Mouse (Mus musculus) T-helper 17 cell (primary cell): ENCODE results near the gene Pcsk4.

Experiments
- in situ Hi-C, 2 experiments: fragments of 300-600 bp; cut with MboI, MseI; formaldehyde crosslinking; loops; 1 replicate in 1 of 2; 2 replicates in 1 of 2; pipeline ENCODE4 v1.15.1; 2025; ENCODE audit warnings: high pct_unique_total_duplicates in 2 of 2

Pcsk4 gene

DNA sequence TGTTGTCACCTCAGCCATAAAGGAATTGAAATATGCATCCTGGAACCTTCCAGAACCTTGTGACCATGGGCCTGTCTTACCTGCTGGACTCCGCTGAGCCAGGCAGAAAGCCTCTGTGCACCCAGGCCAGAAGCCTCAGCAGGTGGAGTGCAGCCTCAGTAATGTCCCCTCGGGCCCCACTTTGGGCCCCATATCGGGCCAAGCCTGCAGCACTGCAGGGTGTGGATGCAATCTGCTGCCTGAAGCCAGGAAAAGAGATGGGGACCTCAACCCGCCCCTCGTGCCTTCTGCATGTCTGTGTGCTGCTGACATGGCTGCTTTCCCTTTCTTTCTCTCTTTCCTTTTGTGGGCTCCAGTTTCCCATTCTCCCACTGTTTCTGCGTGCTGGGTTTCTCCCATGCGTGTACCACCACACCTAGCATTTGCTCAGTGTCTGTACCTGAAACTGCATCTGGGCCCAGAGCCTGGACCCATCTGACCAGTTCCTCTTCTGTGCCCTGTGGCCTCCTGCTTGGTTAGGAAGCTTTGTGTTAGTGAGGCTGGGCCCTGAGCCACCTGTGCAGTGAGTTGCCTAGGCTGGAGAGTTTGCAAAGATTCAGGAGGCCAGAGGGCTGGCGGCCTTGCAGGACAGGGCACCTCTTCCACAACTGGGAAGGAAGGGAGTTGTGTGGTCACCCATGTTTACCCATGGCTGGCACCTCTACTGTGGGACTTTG, 57.3 kb downstream of the Pcsk4 start:
- in situ Hi-C loops: no loop called here
